Mouse (Mus musculus): Measurements from ENCODE around the gene Slc22a20. TPM values are rescaled to one million over a fixed set of nuclear protein-coding genes. Genes with fewer than 3 reads are reported as not detected.
A peak's percentile ranks its signal among the peaks of the same experiment; 100 is the strongest.

Gene Slc22a20
- polyA plus RNA-seq, 1 experiment from 2014 or later = not detected

GRCm38 (mm10) chr19:5951631-5952030, 34.3 kb downstream of the Slc22a20 start:
- peaks cover 25% of the 10 kb centered on the region for H3K4me1 ChIP-seq (replicated peaks)
- 88% methylated on average over 16 of the region's 16 CpGs for WGBS (ENCODE audit: insufficient replicate concordance)
- H3K4me2 ChIP-seq = no peak overlapping the region
- peaks cover 100% of the 10 kb centered on the region for H3K36me3 ChIP-seq
- ATAC-seq (ENCODE audit: low read depth) = 0 out of 2 replicates have a peak, but pooled peaks have one; percentile 3
- H3K4me3 ChIP-seq (replicated peaks) = no peak overlapping the region
- no peaks in the 10 kb centered on the region for H3K27me3 ChIP-seq
- H3K9me3 ChIP-seq (replicated peaks) = no peaks in the 10 kb centered on the region
- H3K27ac ChIP-seq = no peak overlapping the region
- H3K9ac ChIP-seq = no peak overlapping the region
- DNase-seq = no peak

- no peak overlapping the region for H3K9ac ChIP-seq
- no peaks in the 10 kb centered on the region for H3K9me3 ChIP-seq (replicated peaks)
- H3K27ac ChIP-seq = no peak overlapping the region
- peaks cover 30% of the 10 kb centered on the region for H3K4me1 ChIP-seq (replicated peaks)
- H3K4me2 ChIP-seq = no peak overlapping the region
- ATAC-seq (ENCODE audit: low read depth) = no peak
- WGBS (ENCODE audit: insufficient replicate concordance) = 88% methylated on average over 11 of the region's 11 CpGs
- DNase-seq = no peak
- H3K4me3 ChIP-seq (replicated peaks) = no peak overlapping the region
- H3K36me3 ChIP-seq = peaks cover 100% of the 10 kb centered on the region
- no peaks in the 10 kb centered on the region for H3K27me3 ChIP-seq
Measured at GRCm38 (mm10) chr19:5950218-5950617, 35.7 kb downstream of the Slc22a20 start.

GRCm38 (mm10) chr19:5945891-5946290, 40.1 kb downstream of the Slc22a20 start:
- DNase-seq (no peak), ATAC-seq (ENCODE audit: low read depth) (no peak)
- H3K4me1 ChIP-seq (replicated peaks) = peaks cover 26% of the 10 kb centered on the region
- H3K36me3 ChIP-seq = peaks cover 99% of the 10 kb centered on the region
- WGBS (ENCODE audit: insufficient replicate concordance) = 78% methylated on average over 8 of the region's 8 CpGs
- H3K9me3 ChIP-seq (replicated peaks) = no peaks in the 10 kb centered on the region
- H3K4me3 ChIP-seq (replicated peaks) = no peak overlapping the region
- no peak overlapping the region for H3K4me2 ChIP-seq
- H3K27me3 ChIP-seq = no peaks in the 10 kb centered on the region
- H3K9ac ChIP-seq = no peak overlapping the region
- peak overlapping the region; percentile 65 for H3K27ac ChIP-seq

GRCm38 (mm10) chr19:5945027-5945426, 40.9 kb downstream of the Slc22a20 start:
- Histone ChIP-seq H3K4me1 (replicated peaks) (peaks cover 26% of the 10 kb centered on the region), H3K27me3 (no peaks in the 10 kb centered on the region), H3K9me3 (replicated peaks) (no peaks in the 10 kb centered on the region), H3K4me3 (replicated peaks) (no peak overlapping the region), H3K9ac (no peak overlapping the region), H3K4me2 (no peak overlapping the region), H3K27ac (peak overlapping the region; percentile 65), H3K36me3 (peaks cover 98% of the 10 kb centered on the region)
- DNase-seq (no peak), ATAC-seq (ENCODE audit: low read depth) (peak; percentile 57)
- 67% methylated on average over 7 of the region's 7 CpGs for WGBS (ENCODE audit: insufficient replicate concordance)

GRCm38 (mm10) chr19:5944145-5944544, 41.8 kb downstream of the Slc22a20 start:
- 72% methylated on average over 8 of the region's 8 CpGs for WGBS (ENCODE audit: insufficient replicate concordance)
- no peak for ATAC-seq (ENCODE audit: low read depth)
- Histone ChIP-seq H3K27ac (peak overlapping the region; percentile 65), H3K4me3 (replicated peaks) (no peak overlapping the region), H3K4me1 (replicated peaks) (peaks cover 33% of the 10 kb centered on the region), H3K36me3 (peaks cover 98% of the 10 kb centered on the region), H3K9ac (no peak overlapping the region), H3K27me3 (no peaks in the 10 kb centered on the region), H3K4me2 (no peak overlapping the region), H3K9me3 (replicated peaks) (no peaks in the 10 kb centered on the region)
- DNase-seq = no peak

GRCm38 (mm10) chr19:5943404-5943803, 42.5 kb downstream of the Slc22a20 start:
- ATAC-seq (ENCODE audit: low read depth) (no peak), DNase-seq (no peak)
- no peaks in the 10 kb centered on the region for H3K27me3 ChIP-seq
- H3K9ac ChIP-seq = no peak overlapping the region
- no peaks in the 10 kb centered on the region for H3K9me3 ChIP-seq (replicated peaks)
- H3K27ac ChIP-seq = no peak overlapping the region
- 91% methylated on average over 15 of the region's 15 CpGs for WGBS (ENCODE audit: insufficient replicate concordance)
- H3K4me1 ChIP-seq (replicated peaks) = peaks cover 40% of the 10 kb centered on the region
- peaks cover 96% of the 10 kb centered on the region for H3K36me3 ChIP-seq
- H3K4me2 ChIP-seq = no peak overlapping the region
- no peak overlapping the region for H3K4me3 ChIP-seq (replicated peaks)

- H3K9ac ChIP-seq = no peak overlapping the region
- 94% methylated on average over 7 of the region's 7 CpGs for WGBS (ENCODE audit: insufficient replicate concordance)
- H3K4me3 ChIP-seq (replicated peaks) = no peak overlapping the region
- no peaks in the 10 kb centered on the region for H3K9me3 ChIP-seq (replicated peaks)
- peaks cover 88% of the 10 kb centered on the region for H3K36me3 ChIP-seq
- no peaks in the 10 kb centered on the region for H3K27me3 ChIP-seq
- no peak overlapping the region for H3K27ac ChIP-seq
- ATAC-seq (ENCODE audit: low read depth) = no peak
- H3K4me1 ChIP-seq (replicated peaks) = peaks cover 49% of the 10 kb centered on the region
- DNase-seq = no peak
- no peak overlapping the region for H3K4me2 ChIP-seq
Measured at GRCm38 (mm10) chr19:5942581-5942980, 43.4 kb downstream of the Slc22a20 start.

GRCm38 (mm10) chr19:5940656-5941055, 45.3 kb downstream of the Slc22a20 start:
- Histone ChIP-seq H3K9me3 (replicated peaks) (no peaks in the 10 kb centered on the region), H3K9ac (no peak overlapping the region), H3K4me2 (no peak overlapping the region), H3K4me3 (replicated peaks) (no peak overlapping the region), H3K27ac (no peak overlapping the region; the same call in 1 of the 2 replicates), H3K36me3 (peaks cover 69% of the 10 kb centered on the region), H3K27me3 (no peaks in the 10 kb centered on the region), H3K4me1 (replicated peaks) (peaks cover 50% of the 10 kb centered on the region)
- ATAC-seq (ENCODE audit: low read depth) (no peak), DNase-seq (no peak)
- 87% methylated on average over 10 of the region's 10 CpGs for WGBS (ENCODE audit: insufficient replicate concordance)

GRCm38 (mm10) chr19:5940173-5940572, 45.8 kb downstream of the Slc22a20 start:
- DNase-seq (no peak), ATAC-seq (ENCODE audit: low read depth) (no peak)
- H3K4me1 ChIP-seq (replicated peaks) = peaks cover 51% of the 10 kb centered on the region
- H3K4me2 ChIP-seq = no peak overlapping the region
- no peak overlapping the region for H3K9ac ChIP-seq
- H3K36me3 ChIP-seq = peaks cover 64% of the 10 kb centered on the region
- H3K27ac ChIP-seq = peak overlapping the region; percentile 8; the same call in 1 of the 2 replicates
- H3K27me3 ChIP-seq = no peaks in the 10 kb centered on the region
- no peak overlapping the region for H3K4me3 ChIP-seq (replicated peaks)
- H3K9me3 ChIP-seq (replicated peaks) = no peaks in the 10 kb centered on the region
- 86% methylated on average over 4 of the region's 4 CpGs for WGBS (ENCODE audit: insufficient replicate concordance)

GRCm38 (mm10) chr19:5939715-5940114, 46.2 kb downstream of the Slc22a20 start:
- no peak overlapping the region for H3K4me3 ChIP-seq (replicated peaks)
- no peaks in the 10 kb centered on the region for H3K27me3 ChIP-seq
- peaks cover 60% of the 10 kb centered on the region for H3K36me3 ChIP-seq
- peak overlapping the region; percentile 8; the same call in 1 of the 2 replicates for H3K27ac ChIP-seq
- H3K4me2 ChIP-seq = no peak overlapping the region
- 82% methylated on average over 5 of the region's 5 CpGs for WGBS (ENCODE audit: insufficient replicate concordance)
- DNase-seq = no peak
- no peaks in the 10 kb centered on the region for H3K9me3 ChIP-seq (replicated peaks)
- no peak overlapping the region for H3K9ac ChIP-seq
- ATAC-seq (ENCODE audit: low read depth) = no peak
- peaks cover 49% of the 10 kb centered on the region for H3K4me1 ChIP-seq (replicated peaks)

GRCm38 (mm10) chr19:5938516-5938915, 47.4 kb downstream of the Slc22a20 start:
- peaks cover 9% of the 10 kb centered on the region; the same call in 1 of the 2 replicates for H3K27me3 ChIP-seq
- 73% methylated on average over 6 of the region's 6 CpGs for WGBS (ENCODE audit: insufficient replicate concordance)
- DNase-seq = no peak
- H3K4me2 ChIP-seq = peak overlapping the region; percentile 45
- H3K9me3 ChIP-seq (replicated peaks) = no peaks in the 10 kb centered on the region
- H3K36me3 ChIP-seq = peaks cover 48% of the 10 kb centered on the region
- ATAC-seq (ENCODE audit: low read depth) = peak; percentile 45
- no peak overlapping the region for H3K4me3 ChIP-seq (replicated peaks)
- H3K27ac ChIP-seq = peak overlapping the region; percentile 74
- H3K9ac ChIP-seq = no peak overlapping the region
- peaks cover 42% of the 10 kb centered on the region for H3K4me1 ChIP-seq (replicated peaks)

GRCm38 (mm10) chr19:5937836-5938406, 48.0 kb downstream of the Slc22a20 start:
- peak overlapping the region; percentile 45 for H3K4me2 ChIP-seq
- H3K9ac ChIP-seq = 0 out of 2 replicates have a peak overlapping the region, but pooled peaks have one; percentile 10
- DNase-seq (peak; percentile 34), ATAC-seq (ENCODE audit: low read depth) (peak; percentile 85)
- no peaks in the 10 kb centered on the region for H3K9me3 ChIP-seq (replicated peaks)
- peaks cover 9% of the 10 kb centered on the region; the same call in 1 of the 2 replicates for H3K27me3 ChIP-seq
- peaks cover 42% of the 10 kb centered on the region for H3K4me1 ChIP-seq (replicated peaks)
- WGBS (ENCODE audit: insufficient replicate concordance) = 14% methylated on average over 14 of the region's 14 CpGs
- peaks cover 42% of the 10 kb centered on the region for H3K36me3 ChIP-seq
- 0 out of 2 replicates have a peak overlapping the region, but pooled peaks have one; percentile 3 for H3K4me3 ChIP-seq (replicated peaks)
- H3K27ac ChIP-seq = peak overlapping the region; percentile 74

Measured in liver, embryonic 13.5 days (tissue).